22 mouse cellular contexts compared by ENCODE assay signal in the genomic region with DNA sequence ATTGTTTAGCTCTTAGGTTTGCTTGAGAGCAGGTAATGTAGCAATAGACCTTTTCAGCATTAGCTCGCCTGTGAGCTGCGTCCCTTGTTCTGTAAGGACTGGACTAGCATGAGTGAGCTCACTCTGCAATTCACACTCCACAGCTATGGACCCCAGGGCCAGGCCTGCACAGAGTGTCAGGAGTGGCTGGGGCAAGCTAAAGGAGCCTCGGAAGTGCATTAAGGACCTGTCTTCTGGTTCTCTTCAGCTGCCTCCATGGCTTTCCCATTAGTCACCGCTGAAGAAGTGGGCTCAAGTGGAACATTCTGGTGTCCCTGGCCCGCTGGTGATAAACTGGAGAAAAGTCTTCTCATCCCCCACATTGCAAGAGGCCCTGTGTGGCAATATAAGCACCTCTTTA. TPM values are rescaled to one million over a fixed set of nuclear protein-coding genes. Genes with fewer than 3 reads are reported as not detected.
DNase-seq lines count a peak whose midpoint lies in the region; ATAC-seq lines count a peak whose summit lies in the region.
"Had no signal": no experiment of that assay in that cellular context is flagged by ENCODE, and none has a peak within 500 bp of the region (broad histone marks: within the 10 kb centered on the region; RNA-seq: fewer than 3 reads in every experiment).

No protein-coding gene starts in this region.

- H3K27me3 ChIP-seq in heart, embryonic 13.5 days (replicated peaks), result no peaks in the 10 kb centered on the region
- H3K27me3 ChIP-seq in embryonic facial prominence, embryonic 10.5 days (replicated peaks; ENCODE audit: low read depth, poor library complexity, severe bottlenecking), result no peaks in the 10 kb centered on the region
- H3K27me3 ChIP-seq: embryonic facial prominence, embryonic 13.5 days; forebrain, embryonic 12.5 days; hindbrain, embryonic 15.5 days had no signal

- peaks cover 22% of the 10 kb centered on the region for H3K36me3 ChIP-seq in heart, embryonic 13.5 days
- peaks cover 6% of the 10 kb centered on the region; the same call in 1 of the 2 replicates for H3K36me3 ChIP-seq in embryonic facial prominence, embryonic 10.5 days (replicated peaks)
- H3K36me3 ChIP-seq: embryonic facial prominence, embryonic 13.5 days had no signal

- H3K27ac ChIP-seq in heart, embryonic 13.5 days (replicated peaks), result 0 out of 2 replicates have a peak overlapping the region, but pooled peaks have one; percentile 8
- H3K27ac ChIP-seq in embryonic facial prominence, embryonic 10.5 days (replicated peaks), result peak overlapping the region; percentile 24; the same call in 1 of the 2 replicates
- H3K27ac ChIP-seq: embryonic facial prominence, embryonic 13.5 days; forebrain, embryonic 12.5 days; hindbrain, embryonic 15.5 days had no signal

- H3K9me3 ChIP-seq in heart, embryonic 13.5 days, result no peaks in the 10 kb centered on the region
- H3K9me3 ChIP-seq in embryonic facial prominence, embryonic 10.5 days, result no peaks in the 10 kb centered on the region
- H3K9me3 ChIP-seq: embryonic facial prominence, embryonic 13.5 days; forebrain, embryonic 12.5 days; G1E; hindbrain, embryonic 15.5 days had no signal

- no peak for ATAC-seq in heart, embryonic 13.5 days (ENCODE audit: extremely low read depth, insufficient number of reproducible peaks, low FRiP score, low TSS enrichment)
- ATAC-seq: CD4-positive, CD25-positive, alpha-beta regulatory T cell, adult 4 months; forebrain, embryonic 16.5 days; intestine, embryonic 16.5 days had no signal

- H3K4me2 ChIP-seq in heart, embryonic 13.5 days, result peak overlapping the region; percentile 18; the same call in 1 of the 2 replicates
- H3K4me2 ChIP-seq: embryonic facial prominence, embryonic 13.5 days; forebrain, embryonic 12.5 days; hindbrain, embryonic 15.5 days had no signal

- WGBS in heart, embryonic 13.5 days, result 45% methylated on average over 5 of the region's 5 CpGs
- 93% methylated on average over 5 of the region's 5 CpGs for WGBS in embryonic facial prominence, embryonic 10.5 days

- DNase-seq in heart, adult 11 months, result peak; percentile 74
- no peak for DNase-seq in heart, adult 8-10 months (ENCODE audit: low spot score)
- DNase-seq in heart, postnatal 4 days, result no peak
- no peak for DNase-seq in embryonic facial prominence, embryonic 10.5 days (ENCODE audit: low spot score)
- peak; percentile 40 for DNase-seq in lung, postnatal 36 days
- DNase-seq in embryo, embryonic 11 days, result no peak
- DNase-seq: adrenal gland, adult 8-10 months; adrenal gland, postnatal 36 days; B cell, adult 2 months; cerebellum, adult 11 months; cerebellum, adult 8-10 months; cerebellum, postnatal 14 days; gastrocnemius, postnatal 14 days; heart, postnatal 10 days had no signal

- peaks cover 61% of the 10 kb centered on the region for H3K4me1 ChIP-seq in heart, embryonic 13.5 days
- peaks cover 39% of the 10 kb centered on the region for H3K4me1 ChIP-seq in embryonic facial prominence, embryonic 10.5 days
- H3K4me1 ChIP-seq: hindbrain, embryonic 15.5 days had no signal

- no peak overlapping the region for H3K9ac ChIP-seq in heart, embryonic 13.5 days
- H3K9ac ChIP-seq: embryonic facial prominence, embryonic 13.5 days; forebrain, embryonic 12.5 days; hindbrain, embryonic 15.5 days had no signal

- H3K4me3 ChIP-seq in heart, embryonic 13.5 days, result no peak overlapping the region
- no peak overlapping the region for H3K4me3 ChIP-seq in embryonic facial prominence, embryonic 10.5 days
- H3K4me3 ChIP-seq: embryonic facial prominence, embryonic 13.5 days; forebrain, embryonic 12.5 days; hindbrain, embryonic 15.5 days had no signal

RNA-seq across cellular contexts. Expression of a gene that starts 24.5 kb away (rescaled TPM):
- 10 to 100 TPM; 24.2 to 30.6 (median 27.2) TPM for total RNA-seq in heart, adult 8-10 months (2022)
- polyA plus RNA-seq in heart, embryonic 13.5 days (2015; fragmentation: Nextera tagmentation; extraction: Ambion mirVana), result 18.9 and 21.1 TPM in 2 replicates
- 10 to 100 TPM; 25.4 to 26.0 TPM for total RNA-seq in heart, postnatal 4 days (2021)
- polyA plus RNA-seq in embryonic facial prominence, embryonic 10.5 days (2016; fragmentation: Nextera tagmentation; extraction: Ambion mirVana), result 16.4 and 16.6 TPM in 2 replicates

Comparison
In these comparisons a context has a peak if more than half of its experiments do, and no peak if none do; other contexts are left out.
1. DNase-seq: peak in heart, adult 11 months (single experiment) and lung, postnatal 36 days (single experiment); none in heart, adult 8-10 months (single experiment), heart, postnatal 4 days (single experiment), embryonic facial prominence, embryonic 10.5 days (single experiment) and embryo, embryonic 11 days (single experiment).